Mouse (Mus musculus) heart, embryonic 11.5 days (tissue): Measurements from ENCODE around the gene Gpr39. TPM values are rescaled to one million over a fixed set of nuclear protein-coding genes. Genes with fewer than 3 reads are reported as not detected.

ENCODE experiments used
- ATAC-seq: fragments of 200-750 bp; cut with Nextera tagmentation; replicated peaks from 2 replicates; pipeline ENCODE4 v1.8.0; 2017; ENCODE audit warnings: moderate library complexity; ENCODE audit not compliant: insufficient number of reproducible peaks, low FRiP score, low TSS enrichment
- H3K27ac ChIP-seq: fragments of 300-500 bp; sonication (generic); 2 replicates; pipeline ENCODE4 v1.5.1; 2014; ENCODE audit warnings: mild to moderate bottlenecking, low read depth, low read length
- H3K27me3 ChIP-seq: fragments of 300-500 bp; sonication (generic); 2 replicates; pipeline ENCODE4 v1.6.1; 2014; ENCODE audit warnings: mild to moderate bottlenecking, low read length, mixed read lengths; ENCODE audit not compliant: control insufficient read depth, insufficient read depth
- H3K36me3 ChIP-seq: fragments of 300-500 bp; sonication (generic); 2 replicates; pipeline ENCODE4 v1.6.1; 2014; ENCODE audit warnings: mild to moderate bottlenecking, low read length, moderate library complexity, mixed read lengths; ENCODE audit not compliant: control insufficient read depth, insufficient read depth
- H3K4me1 ChIP-seq: fragments of 300-500 bp; sonication (generic); 2 replicates; pipeline ENCODE4 v1.6.1; 2014; ENCODE audit warnings: low read length; ENCODE audit not compliant: control insufficient read depth, insufficient read depth
- H3K4me2 ChIP-seq: fragments of 300-500 bp; sonication (generic); 2 replicates; pipeline ENCODE4 v1.6.1; 2014; ENCODE audit warnings: mild to moderate bottlenecking, moderate library complexity
- H3K4me3 ChIP-seq: fragments of 300-500 bp; sonication (generic); 2 replicates; pipeline ENCODE4 v1.5.1; 2014; ENCODE audit warnings: low read depth, low read length
- H3K9ac ChIP-seq: fragments of 300-500 bp; sonication (generic); 2 replicates; pipeline ENCODE4 v1.6.1; 2014; ENCODE audit warnings: mild to moderate bottlenecking, low read depth, low read length, moderate library complexity
- H3K9me3 ChIP-seq: fragments of 300-500 bp; sonication (generic); replicated peaks from 2 replicates; pipeline ENCODE4 v1.6.1; 2016; ENCODE audit warnings: low read length; ENCODE audit not compliant: control insufficient read depth
- WGBS: fragments of 180-500 bp; shearing (Covaris S2); extraction: QIAGEN DNeasy Blood & Tissue Kit; methylation state at CpG from one replicate; pipeline ENCODE4 v1.1.7; 2014; ENCODE audit not compliant: insufficient replicate concordance; 5-methylcytosine and 5-hydroxymethylcytosine counted together
- polyA plus RNA-seq: library from polyadenylated mRNA; unstranded; fragments of >200 nt; fragmentation: Nextera tagmentation; extraction: Ambion mirVana; gene quantifications from 2 replicates; pipeline ENCODE4 v1.2.1, GENCODE M21; 2014

Gpr39 gene
- polyA plus RNA-seq, 1 experiment from 2014 or later = 3.5 TPM

- H3K4me2 ChIP-seq = no peak overlapping the region
- no peaks in the 10 kb centered on the region for H3K9me3 ChIP-seq
- WGBS = 61% methylated on average over 13 of the region's 13 CpGs
- no peak overlapping the region for H3K27ac ChIP-seq
- H3K36me3 ChIP-seq = no peaks in the 10 kb centered on the region
- H3K9ac ChIP-seq = no peak overlapping the region
- H3K4me3 ChIP-seq = no peak overlapping the region
- ATAC-seq = no peak
- no peaks in the 10 kb centered on the region for H3K4me1 ChIP-seq
- no peaks in the 10 kb centered on the region for H3K27me3 ChIP-seq
Observed at GRCm38 (mm10) chr1:125729731-125730536, 53.1 kb downstream of the Gpr39 start.

- Histone ChIP-seq H3K9ac (no peak overlapping the region), H3K27me3 (no peaks in the 10 kb centered on the region), H3K9me3 (no peaks in the 10 kb centered on the region), H3K4me3 (no peak overlapping the region), H3K4me2 (no peak overlapping the region), H3K4me1 (no peaks in the 10 kb centered on the region), H3K27ac (no peak overlapping the region), H3K36me3 (no peaks in the 10 kb centered on the region)
- ATAC-seq = no peak
- 77% methylated on average over 6 of the region's 6 CpGs for WGBS
Observed at GRCm38 (mm10) chr1:125730537-125730880, 53.7 kb downstream of the Gpr39 start.

GRCm38 (mm10) chr1:125731854-125732253 lies 55.1 kb downstream of the Gpr39 start:
- no peak overlapping the region for H3K4me2 ChIP-seq
- WGBS = 79% methylated on average over 4 of the region's 4 CpGs
- no peaks in the 10 kb centered on the region for H3K27me3 ChIP-seq
- H3K4me1 ChIP-seq = no peaks in the 10 kb centered on the region
- H3K9me3 ChIP-seq = no peaks in the 10 kb centered on the region
- no peak for ATAC-seq
- H3K27ac ChIP-seq = no peak overlapping the region
- no peak overlapping the region for H3K9ac ChIP-seq
- no peaks in the 10 kb centered on the region for H3K36me3 ChIP-seq
- no peak overlapping the region for H3K4me3 ChIP-seq

- WGBS = 81% methylated on average over 4 of the region's 4 CpGs
- H3K36me3 ChIP-seq = no peaks in the 10 kb centered on the region
- H3K4me3 ChIP-seq = no peak overlapping the region
- H3K4me2 ChIP-seq = no peak overlapping the region
- H3K27ac ChIP-seq = no peak overlapping the region
- no peak for ATAC-seq
- H3K9me3 ChIP-seq = no peaks in the 10 kb centered on the region
- no peaks in the 10 kb centered on the region for H3K4me1 ChIP-seq
- no peaks in the 10 kb centered on the region for H3K27me3 ChIP-seq
- no peak overlapping the region for H3K9ac ChIP-seq
Observed at GRCm38 (mm10) chr1:125744766-125745165, 68.0 kb downstream of the Gpr39 start.

- ATAC-seq = no peak
- Histone ChIP-seq H3K4me3 (no peak overlapping the region), H3K9me3 (no peaks in the 10 kb centered on the region), H3K27me3 (no peaks in the 10 kb centered on the region), H3K36me3 (no peaks in the 10 kb centered on the region), H3K4me2 (no peak overlapping the region), H3K4me1 (no peaks in the 10 kb centered on the region), H3K9ac (no peak overlapping the region), H3K27ac (no peak overlapping the region)
- WGBS = 81% methylated on average over 4 of the region's 4 CpGs
Observed at GRCm38 (mm10) chr1:125755335-125755996, 78.7 kb downstream of the Gpr39 start.

GRCm38 (mm10) chr1:125759972-125760695 lies 83.3 kb downstream of the Gpr39 start:
- Histone ChIP-seq H3K27ac (no peak overlapping the region), H3K9ac (no peak overlapping the region), H3K4me1 (no peaks in the 10 kb centered on the region), H3K27me3 (no peaks in the 10 kb centered on the region), H3K36me3 (no peaks in the 10 kb centered on the region), H3K9me3 (no peaks in the 10 kb centered on the region), H3K4me3 (no peak overlapping the region), H3K4me2 (peak overlapping the region; percentile 7; the same call in 1 of the 2 replicates)
- 0 out of 2 replicates have a peak, but pooled peaks have one; percentile 52 for ATAC-seq
- WGBS = 47% methylated on average over 15 of the region's 15 CpGs

GRCm38 (mm10) chr1:125760696-125761025 lies 83.9 kb downstream of the Gpr39 start:
- Histone ChIP-seq H3K4me2 (no peak overlapping the region), H3K9me3 (no peaks in the 10 kb centered on the region), H3K4me3 (no peak overlapping the region), H3K9ac (no peak overlapping the region), H3K27ac (no peak overlapping the region), H3K27me3 (no peaks in the 10 kb centered on the region), H3K36me3 (no peaks in the 10 kb centered on the region), H3K4me1 (no peaks in the 10 kb centered on the region)
- ATAC-seq = no peak
- 65% methylated on average over 5 of the region's 5 CpGs for WGBS

- H3K4me3 ChIP-seq = no peak overlapping the region
- no peak overlapping the region for H3K27ac ChIP-seq
- 68% methylated on average over 1 of the region's 1 CpGs for WGBS
- no peaks in the 10 kb centered on the region for H3K4me1 ChIP-seq
- H3K36me3 ChIP-seq = no peaks in the 10 kb centered on the region
- no peaks in the 10 kb centered on the region for H3K27me3 ChIP-seq
- no peak for ATAC-seq
- H3K4me2 ChIP-seq = no peak overlapping the region
- no peaks in the 10 kb centered on the region for H3K9me3 ChIP-seq
- H3K9ac ChIP-seq = no peak overlapping the region
Observed at GRCm38 (mm10) chr1:125762076-125762475, 85.3 kb downstream of the Gpr39 start.
